In the genomic region with DNA sequence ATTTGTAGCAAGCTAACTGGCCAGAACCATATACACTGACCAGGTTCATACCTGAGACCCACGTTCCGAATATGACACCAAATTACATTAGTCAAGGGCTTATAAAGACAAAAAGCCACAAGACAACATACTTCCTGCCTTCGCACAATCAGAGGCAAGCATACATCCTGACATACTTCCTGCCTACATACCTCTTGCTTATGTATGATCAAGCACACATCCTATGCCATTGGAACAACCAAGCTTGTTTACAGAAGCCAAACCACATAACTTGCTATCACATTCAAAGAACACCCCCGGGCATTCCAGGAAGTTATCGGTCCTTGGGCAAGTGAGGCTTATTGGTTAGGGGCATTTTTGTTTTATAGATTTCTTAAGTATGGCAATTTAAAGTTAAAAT, we compare ENCODE assay signal across 24 mouse cellular contexts.
DNase-seq lines count a peak whose midpoint lies in the region; ATAC-seq lines count a peak whose summit lies in the region.
"Had no signal": no experiment of that assay in that cellular context is flagged by ENCODE, and none has a peak within 500 bp of the region (broad histone marks: within the 10 kb centered on the region; RNA-seq: fewer than 3 reads in every experiment).

No protein-coding gene starts in this region.

- no peaks in the 10 kb centered on the region for H3K4me1 ChIP-seq in hindbrain, embryonic 14.5 days (replicated peaks; ENCODE audit: control insufficient read depth, insufficient read depth, low read length)
- H3K4me1 ChIP-seq: forebrain, embryonic 10.5 days; heart, embryonic 10.5 days; hindbrain, embryonic 12.5 days; limb, embryonic 13.5 days; midbrain, embryonic 10.5 days had no signal

- WGBS in hindbrain, embryonic 14.5 days: 90% methylated on average over 5 of the region's 5 CpGs

- no peaks in the 10 kb centered on the region for H3K9me3 ChIP-seq in hindbrain, embryonic 14.5 days (ENCODE audit: control insufficient read depth, low read length)
- H3K9me3 ChIP-seq: forebrain, embryonic 10.5 days; heart, embryonic 10.5 days; hindbrain, embryonic 12.5 days; limb, embryonic 13.5 days; midbrain, embryonic 10.5 days had no signal

- H3K4me2 ChIP-seq in hindbrain, embryonic 14.5 days (replicated peaks): no peak overlapping the region
- H3K4me2 ChIP-seq: hindbrain, embryonic 12.5 days; limb, embryonic 13.5 days had no signal

- peaks cover 3% of the 10 kb centered on the region; the same call in 1 of the 2 replicates for H3K27me3 ChIP-seq in hindbrain, embryonic 14.5 days (ENCODE audit: control insufficient read depth, insufficient read depth, low read length)

- ATAC-seq in inflammation-experienced regulatory T-cells, adult 6 months: peak; percentile 70
- ATAC-seq in hindbrain, embryonic 14.5 days (ENCODE audit: low FRiP score): no peak
- ATAC-seq: forebrain, postnatal 0 days; midbrain, embryonic 16.5 days; Patski had no signal

- no peaks in the 10 kb centered on the region for H3K36me3 ChIP-seq in hindbrain, embryonic 14.5 days (replicated peaks; ENCODE audit: control insufficient read depth, insufficient read depth)
- H3K36me3 ChIP-seq: forebrain, embryonic 10.5 days; heart, embryonic 10.5 days; hindbrain, embryonic 12.5 days; limb, embryonic 13.5 days; midbrain, embryonic 10.5 days had no signal

- H3K4me3 ChIP-seq in hindbrain, embryonic 14.5 days (replicated peaks; ENCODE audit: low read length): no peak overlapping the region
- H3K4me3 ChIP-seq: forebrain, embryonic 10.5 days; heart, embryonic 10.5 days; hindbrain, embryonic 12.5 days; layer of hippocampus, adult 2 months; limb, embryonic 13.5 days; midbrain, embryonic 10.5 days; myocyte had no signal

- intact Hi-C loops in left cerebral cortex, postnatal 25 days (cut with DNase I): no loop called here

- peak; percentile 3 for DNase-seq in thymus, postnatal 0 days (ENCODE audit: low spot score)
- DNase-seq in thymus, postnatal 36 days: no peak
- peak; percentile 31 for DNase-seq in T-cell, adult 2 months (ENCODE audit: low spot score)
- DNase-seq in left cerebral cortex, postnatal 25 days (ENCODE audit: low spot score in 2 of 2): no peak
- no peak for DNase-seq in frontal cortex, postnatal 25 days (ENCODE audit: low spot score in 2 of 2)
- no peak for DNase-seq in hindbrain, embryonic 14.5 days (ENCODE audit: low spot score)
- DNase-seq: adrenal gland, adult 8-10 months; cerebellum, adult 11-12 months; cerebellum, postnatal 10 days; forebrain, postnatal 0 days; kidney, adult 9 months; kidney, postnatal 25 days; lung, adult 18-20 months; thymus, adult 18-20 months had no signal

- H3K9ac ChIP-seq in hindbrain, embryonic 14.5 days: no peak overlapping the region
- H3K9ac ChIP-seq: forebrain, postnatal 0 days; hindbrain, embryonic 12.5 days; limb, embryonic 13.5 days had no signal

- no peak overlapping the region for H3K27ac ChIP-seq in hindbrain, embryonic 14.5 days
- H3K27ac ChIP-seq: forebrain, embryonic 10.5 days; heart, embryonic 10.5 days; hindbrain, embryonic 12.5 days; layer of hippocampus, adult 2 months; limb, embryonic 13.5 days; midbrain, embryonic 10.5 days had no signal

Comparison
In these comparisons a context has a peak if more than half of its experiments do, and no peak if none do; other contexts are left out.
1. DNase-seq: peak in thymus, postnatal 0 days (single experiment) and T-cell, adult 2 months (single experiment); none in thymus, postnatal 36 days (0 of 2), left cerebral cortex, postnatal 25 days (0 of 2), frontal cortex, postnatal 25 days (0 of 2) and hindbrain, embryonic 14.5 days (single experiment).